Mouse (Mus musculus) urinary bladder, postnatal 36 days (tissue): Measurements from ENCODE around the gene Mapk9.

Experiments
- DNase-seq, 2 experiments: peaks; one replicate each; pipeline ENCODE4 v3.0.0; 2022; ENCODE audit warnings: low spot score in 2 of 2, mixed read lengths in 1 of 2

Gene Mapk9

GRCm38 (mm10) chr11:49893806-49894205, 47.3 kb downstream of the Mapk9 start:
- DNase-seq = no peak

GRCm38 (mm10) chr11:49895966-49896590, 49.5 kb downstream of the Mapk9 start:
- no peak for DNase-seq

GRCm38 (mm10) chr11:49900043-49900442, 53.5 kb downstream of the Mapk9 start:
- no peak for DNase-seq

GRCm38 (mm10) chr11:49900962-49901658, 54.6 kb downstream of the Mapk9 start:
- no peak for DNase-seq

GRCm38 (mm10) chr11:49901659-49902458, 55.3 kb downstream of the Mapk9 start, which contains the start of gene Rasgef1c:
Gene Rasgef1c, plus strand, starts transcription at chr11:49901835.
- peak; percentile 43 to 52 for DNase-seq

GRCm38 (mm10) chr11:49903333-49903732, 56.8 kb downstream of the Mapk9 start:
- peak; percentile 39 to 58 for DNase-seq

GRCm38 (mm10) chr11:49918521-49919180, 72.1 kb downstream of the Mapk9 start:
- no peak for DNase-seq

GRCm38 (mm10) chr11:49919304-49919703, 72.8 kb downstream of the Mapk9 start:
- DNase-seq = no peak

GRCm38 (mm10) chr11:49923539-49923938, 77.0 kb downstream of the Mapk9 start:
- no peak for DNase-seq

- no peak for DNase-seq
These were observed 79.6 kb downstream of the Mapk9 start for GRCm38 (mm10) chr11:49926183-49926582.

GRCm38 (mm10) chr11:49927169-49927568, 80.6 kb downstream of the Mapk9 start:
- DNase-seq = no peak

GRCm38 (mm10) chr11:49927670-49928069, 81.1 kb downstream of the Mapk9 start:
- no peak for DNase-seq

- DNase-seq = no peak
These were observed 84.6 kb downstream of the Mapk9 start for GRCm38 (mm10) chr11:49931037-49931625.

- DNase-seq = no peak
These were observed 85.3 kb downstream of the Mapk9 start for GRCm38 (mm10) chr11:49931853-49932252.

GRCm38 (mm10) chr11:49933811-49934210, 87.3 kb downstream of the Mapk9 start:
- no peak for DNase-seq

- no peak for DNase-seq
These were observed 87.8 kb downstream of the Mapk9 start for GRCm38 (mm10) chr11:49934322-49934721.
